Mouse (Mus musculus) heart, embryonic 14.5 days (tissue): Measurements from ENCODE around the gene Sema3g. TPM values are rescaled to one million over a fixed set of nuclear protein-coding genes. Genes with fewer than 3 reads are reported as not detected.

Experiments used
- polyA plus RNA-seq: library from polyadenylated mRNA; unstranded; fragments of >200 nt; fragmentation: Nextera tagmentation; extraction: Ambion mirVana; gene quantifications from 2 replicates; pipeline ENCODE4 v1.2.1, GENCODE M21; 2014

Gene Sema3g
- polyA plus RNA-seq, 1 experiment from 2014 or later: 0.23 TPM

Other genes with a start within 250 kb of the Sema3g start
- gene Glt8d1, start 216.5 kb upstream of the Sema3g start, polyA plus RNA-seq: 48.1 and 60.3 TPM in 2 replicates
- gene Spcs1, start 216.2 kb upstream of the Sema3g start, polyA plus RNA-seq: 382 and 395 TPM in 2 replicates
- gene Pbrm1, start 198.7 kb upstream of the Sema3g start, polyA plus RNA-seq: 75.1 and 89.0 TPM in 2 replicates
- 49.3 and 51.4 TPM in 2 replicates for gene Gnl3, start 198.7 kb upstream of the Sema3g start, polyA plus RNA-seq
- 98.2 and 107 TPM in 2 replicates for gene Smim4, start 88.9 kb upstream of the Sema3g start, polyA plus RNA-seq
- 329 and 341 TPM in 2 replicates for gene Nt5dc2, start 86.8 kb upstream of the Sema3g start, polyA plus RNA-seq
- gene Stab1, start 49.2 kb upstream of the Sema3g start, polyA plus RNA-seq: 56.0 and 66.8 TPM in 2 replicates
- 5,119 and 5,195 TPM in 2 replicates for gene Tnnc1, start 9.5 kb upstream of the Sema3g start, polyA plus RNA-seq
- gene Nisch, start 914 bp upstream of the Sema3g start, polyA plus RNA-seq: 308 and 317 TPM in 2 replicates
- 9.4 and 9.6 TPM in 2 replicates for gene Phf7, start 33.5 kb downstream of the Sema3g start, polyA plus RNA-seq
- gene Bap1, start 33.6 kb downstream of the Sema3g start, polyA plus RNA-seq: 47.6 TPM in 2 replicates
- 0.86 and 0.93 TPM in 2 replicates for gene Dnah1, start 106.0 kb downstream of the Sema3g start, polyA plus RNA-seq
- 44.9 and 45.9 TPM in 2 replicates for gene Capn7, start 118.8 kb downstream of the Sema3g start, polyA plus RNA-seq
- 13.0 and 13.5 TPM in 2 replicates for gene Sh3bp5, start 218.2 kb downstream of the Sema3g start, polyA plus RNA-seq